Mouse (Mus musculus) E14TG2a.4 (cell line): ENCODE data around the gene Sfpq.
"Not testable (repeated sequence)": the region's sequence is repeated elsewhere in the genome, so short reads cannot be mapped to it uniquely, and the experiment has no call there.

ENCODE experiments used
- H3K27me3 ChIP-seq: 2 replicates; pipeline ENCODE4 v1.6.1; 2014; ENCODE audit warnings: low read length, control low read depth; ENCODE audit not compliant: insufficient read depth
- H3K36me3 ChIP-seq: 2 replicates; pipeline ENCODE4 v1.6.1; 2014; ENCODE audit warnings: low read length, control low read depth; ENCODE audit not compliant: insufficient read depth
- H3K4me1 ChIP-seq: replicated peaks from 2 replicates; pipeline ENCODE4 v1.6.1; 2014; ENCODE audit warnings: low read depth, low read length, control low read depth
- H3K4me3 ChIP-seq: replicated peaks from 2 replicates; pipeline ENCODE4 v1.5.1; 2014; ENCODE audit warnings: mild to moderate bottlenecking, low read length
- H3K9me3 ChIP-seq: 2 replicates; pipeline ENCODE4 v1.6.1; 2014; ENCODE audit warnings: low read length, control low read depth
- CTCF ChIP-seq: conservative IDR thresholded peaks from 2 replicates; pipeline ENCODE4 v1.5.1; 2014; ENCODE audit warnings: low read length
- NANOG ChIP-seq: IDR thresholded peaks from 2 replicates; pipeline ENCODE4 v1.6.1; 2014; ENCODE audit warnings: borderline replicate concordance, low read length, mixed read lengths
- POU5F1 ChIP-seq: IDR thresholded peaks from 2 replicates; pipeline ENCODE4 v1.6.1; 2014; ENCODE audit warnings: low read length, borderline replicate concordance

The Sfpq gene

DNA sequence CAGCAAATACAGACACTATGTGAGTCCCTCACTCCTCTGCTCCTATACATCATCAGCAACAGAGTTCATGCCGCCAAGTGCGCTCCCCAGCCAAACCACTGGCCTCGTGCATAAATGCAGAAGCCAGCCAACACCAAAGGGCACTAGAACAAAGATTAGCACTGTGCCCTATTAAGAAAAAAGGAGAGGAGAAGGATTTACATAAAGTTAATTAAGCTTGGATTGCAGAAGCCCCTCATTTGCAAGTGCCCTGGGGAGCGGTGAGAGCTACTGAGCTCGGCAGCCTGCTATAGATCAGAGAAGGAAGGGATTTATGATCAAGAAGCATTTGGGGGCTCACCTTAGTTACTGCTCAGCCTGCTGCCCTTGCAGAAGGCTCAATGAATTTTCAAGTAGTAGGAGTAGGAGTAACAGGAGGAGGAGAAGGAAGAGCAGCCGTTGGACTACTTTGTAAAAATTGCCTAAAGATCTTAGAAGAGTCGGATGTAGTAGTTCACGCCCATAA, 20.5 kb upstream of the Sfpq start:
- Histone ChIP-seq H3K4me1 (peaks cover 44% of the 10 kb centered on the region), H3K36me3 (no peaks in the 10 kb centered on the region), H3K27me3 (no peaks in the 10 kb centered on the region), H3K9me3 (no peaks in the 10 kb centered on the region), H3K4me3 (no peak overlapping the region; the same call in 1 of the 2 replicates)
- TF ChIP-seq NANOG = no peak
- no peak for TF ChIP-seq POU5F1
- no peak for TF ChIP-seq CTCF

GRCm38 (mm10) chr4:127004384-127004783, 16.7 kb upstream of the Sfpq start:
- Histone ChIP-seq H3K4me3 (peak overlapping the region; percentile 73), H3K27me3 (no peaks in the 10 kb centered on the region), H3K9me3 (no peaks in the 10 kb centered on the region), H3K4me1 (peaks cover 56% of the 10 kb centered on the region), H3K36me3 (no peaks in the 10 kb centered on the region)
- TF ChIP-seq CTCF (no peak), POU5F1 (no peak), NANOG (no peak)

DNA sequence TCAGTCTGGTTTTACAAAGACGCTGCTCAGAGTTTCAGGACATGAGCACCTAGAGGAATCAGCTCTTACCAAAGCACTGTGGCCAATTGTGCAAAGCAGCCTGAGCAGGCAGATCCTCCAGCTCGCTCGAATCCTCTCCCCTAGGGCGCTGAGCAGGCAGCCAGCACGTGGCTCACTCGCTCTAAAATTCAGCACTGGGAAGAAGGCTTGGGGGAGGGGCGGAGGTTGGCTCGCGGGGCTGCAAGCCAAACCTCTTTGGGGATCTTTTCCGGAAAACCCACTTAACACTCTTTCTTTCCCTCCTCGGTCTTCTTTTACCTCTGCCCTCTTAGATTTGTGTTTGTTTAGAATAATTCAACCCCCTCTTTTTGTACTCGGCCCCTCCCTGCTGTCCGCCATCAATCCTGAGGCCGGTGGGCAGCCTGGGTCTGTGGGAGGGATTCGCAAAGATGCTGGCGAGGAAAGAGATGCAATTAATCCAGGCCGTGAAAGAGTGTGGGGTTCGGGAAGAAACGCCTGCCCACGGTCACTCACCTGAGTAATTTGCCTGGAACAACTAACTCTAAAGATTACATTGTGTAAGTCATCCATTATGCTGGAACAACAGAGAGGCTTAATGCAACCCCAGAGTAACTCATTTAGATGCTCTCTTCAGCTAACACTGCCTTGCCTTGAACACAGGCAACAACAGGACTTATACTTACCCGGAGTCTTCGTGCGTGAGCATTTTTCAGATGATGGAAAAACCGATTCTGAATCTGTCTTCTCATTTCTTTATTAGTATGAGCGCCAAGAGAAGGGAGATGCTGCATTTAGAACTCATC, 15.8 kb upstream of the Sfpq start:
- H3K36me3 ChIP-seq = no peaks in the 10 kb centered on the region
- H3K4me1 ChIP-seq = peaks cover 51% of the 10 kb centered on the region
- no peak for TF ChIP-seq CTCF
- TF ChIP-seq POU5F1 = no peak
- TF ChIP-seq NANOG = no peak
- peak overlapping the region; percentile 73 for H3K4me3 ChIP-seq
- H3K9me3 ChIP-seq = no peaks in the 10 kb centered on the region
- no peaks in the 10 kb centered on the region for H3K27me3 ChIP-seq

DNA sequence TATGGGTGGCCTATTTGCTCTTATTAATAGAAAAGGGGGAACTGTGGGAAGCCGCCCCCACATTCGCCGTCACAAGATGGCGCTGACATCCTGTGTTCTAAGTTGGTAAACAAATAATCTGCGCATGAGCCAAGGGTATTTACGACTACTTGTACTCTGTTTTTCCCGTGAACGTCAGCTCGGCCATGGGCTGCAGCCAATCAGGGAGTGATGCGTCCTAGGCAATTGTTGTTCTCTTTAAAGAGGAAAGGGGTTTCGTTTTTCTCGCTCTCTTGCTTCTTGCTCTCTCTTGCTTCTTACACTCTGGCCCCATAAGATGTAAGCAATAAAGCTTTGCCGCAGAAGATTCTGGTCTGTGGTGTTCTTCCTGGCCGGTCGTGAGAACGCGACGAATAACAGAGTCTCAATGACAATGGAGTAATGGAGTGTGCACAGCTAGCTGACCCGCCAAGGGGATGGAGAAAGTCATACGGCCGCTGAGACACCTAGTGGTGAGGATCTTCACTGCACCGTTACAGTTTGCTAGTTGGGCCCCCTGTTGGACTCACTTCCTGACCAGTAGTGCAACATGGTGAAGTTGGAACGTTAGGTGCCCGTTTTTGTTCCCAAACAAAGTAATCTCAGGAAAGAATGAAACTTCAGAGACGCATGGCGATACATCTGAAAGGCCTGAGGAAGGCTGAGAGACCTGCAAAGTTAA, 5.7 kb upstream of the Sfpq start:
- TF ChIP-seq CTCF = peak; percentile 63
- H3K4me1 ChIP-seq = peaks cover 25% of the 10 kb centered on the region
- H3K9me3 ChIP-seq, H3K27me3 ChIP-seq, H3K36me3 ChIP-seq, H3K4me3 ChIP-seq: not testable (repeated sequence)

DNA sequence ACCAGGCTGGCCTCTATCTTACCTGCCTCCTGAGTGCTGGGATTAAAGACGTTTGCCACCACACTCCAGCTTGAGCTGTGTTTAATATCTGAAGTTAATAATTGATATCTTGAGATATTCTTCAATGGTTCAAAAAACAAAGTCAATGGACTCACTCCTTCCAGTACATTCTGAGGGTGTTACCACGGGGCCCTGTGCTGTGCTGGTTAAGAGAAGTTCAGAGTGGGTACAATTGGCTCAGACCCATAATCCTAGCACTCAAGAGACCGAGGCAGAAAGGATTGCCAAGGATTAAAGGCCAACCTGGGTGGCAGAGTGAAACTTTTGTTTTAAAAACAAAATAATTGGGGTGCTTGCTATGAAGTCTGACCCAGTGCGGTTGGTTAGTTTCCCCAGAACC, 4.8 kb upstream of the Sfpq start:
- H3K9me3 ChIP-seq = no peaks in the 10 kb centered on the region
- no peak for TF ChIP-seq CTCF
- no peak for TF ChIP-seq NANOG
- no peak for TF ChIP-seq POU5F1
- H3K36me3 ChIP-seq = no peaks in the 10 kb centered on the region
- H3K27me3 ChIP-seq = no peaks in the 10 kb centered on the region
- H3K4me3 ChIP-seq = no peak overlapping the region
- peaks cover 25% of the 10 kb centered on the region for H3K4me1 ChIP-seq

DNA sequence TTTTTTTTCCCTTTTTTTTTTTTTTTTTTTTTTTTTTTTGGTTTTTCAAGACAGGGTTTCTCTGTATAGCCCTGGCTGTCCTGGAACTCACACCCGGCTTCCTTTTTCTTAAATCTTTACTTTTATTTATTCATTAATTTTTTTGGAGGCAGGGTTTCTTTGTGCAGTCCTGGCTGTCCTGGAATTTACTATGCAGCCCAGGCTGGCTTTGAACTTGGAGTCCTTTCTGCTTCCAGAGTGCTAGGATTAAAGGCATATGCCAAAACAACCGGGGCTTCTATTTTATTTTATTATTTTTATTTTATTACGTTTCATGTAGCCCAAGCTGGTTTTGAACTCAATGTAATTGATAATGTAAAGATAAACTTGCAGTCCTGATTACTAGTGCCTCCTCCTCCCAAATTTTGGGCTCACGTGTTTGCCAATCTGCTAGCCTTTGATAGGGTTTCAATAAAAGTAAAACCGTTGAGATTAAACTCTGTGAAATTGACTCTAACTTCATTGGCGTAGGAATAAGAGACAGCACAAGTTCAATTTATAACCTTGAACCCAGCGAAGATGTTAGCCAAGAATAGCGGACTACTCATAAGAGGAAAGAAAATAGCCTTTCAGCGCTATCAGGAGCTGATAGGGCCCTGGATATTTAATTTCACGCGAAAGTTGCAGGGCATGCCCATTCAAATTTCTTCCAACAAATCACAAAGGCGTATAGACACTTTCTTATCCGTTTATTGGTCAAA, 543 bp upstream of the Sfpq start:
- H3K27me3 ChIP-seq = no peaks in the 10 kb centered on the region

GRCm38 (mm10) chr4:127021989-127022626, 984 bp downstream of the Sfpq start:
- no peaks in the 10 kb centered on the region for H3K9me3 ChIP-seq
- H3K36me3 ChIP-seq = peaks cover 49% of the 10 kb centered on the region
- no peaks in the 10 kb centered on the region for H3K27me3 ChIP-seq
- peak overlapping the region; percentile 99 for H3K4me3 ChIP-seq
- no peak for TF ChIP-seq CTCF
- no peak for TF ChIP-seq NANOG
- TF ChIP-seq POU5F1 = no peak
- peaks cover 47% of the 10 kb centered on the region for H3K4me1 ChIP-seq

More for the DNA sequence above, 543 bp upstream of the Sfpq start:
- Histone ChIP-seq H3K4me1 (peaks cover 45% of the 10 kb centered on the region), H3K36me3 (peaks cover 33% of the 10 kb centered on the region), H3K9me3 (no peaks in the 10 kb centered on the region), H3K4me3 (peak overlapping the region; percentile 69)
- TF ChIP-seq CTCF (no peak), NANOG (no peak), POU5F1 (no peak)

GRCm38 (mm10) chr4:127023201-127023600, 2.1 kb downstream of the Sfpq start:
- Histone ChIP-seq H3K27me3 (no peaks in the 10 kb centered on the region), H3K36me3 (peaks cover 60% of the 10 kb centered on the region), H3K4me3 (peak overlapping the region; percentile 99), H3K4me1 (peaks cover 51% of the 10 kb centered on the region), H3K9me3 (no peaks in the 10 kb centered on the region)
- TF ChIP-seq NANOG = no peak
- no peak for TF ChIP-seq CTCF
- no peak for TF ChIP-seq POU5F1
